Mouse (Mus musculus) urinary bladder, postnatal 25 days (tissue): ENCODE data around the gene Lrrc4c.

ENCODE experiments used
- DNase-seq: peaks from one replicate; pipeline ENCODE4 v3.0.0; 2022; ENCODE audit warnings: low spot score

Lrrc4c gene

GRCm38 (mm10) chr2:96547171-96547570, 229.2 kb downstream of the Lrrc4c start:
- DNase-seq, result no peak

GRCm38 (mm10) chr2:96573755-96574154, 255.8 kb downstream of the Lrrc4c start:
- DNase-seq, result no peak

DNA sequence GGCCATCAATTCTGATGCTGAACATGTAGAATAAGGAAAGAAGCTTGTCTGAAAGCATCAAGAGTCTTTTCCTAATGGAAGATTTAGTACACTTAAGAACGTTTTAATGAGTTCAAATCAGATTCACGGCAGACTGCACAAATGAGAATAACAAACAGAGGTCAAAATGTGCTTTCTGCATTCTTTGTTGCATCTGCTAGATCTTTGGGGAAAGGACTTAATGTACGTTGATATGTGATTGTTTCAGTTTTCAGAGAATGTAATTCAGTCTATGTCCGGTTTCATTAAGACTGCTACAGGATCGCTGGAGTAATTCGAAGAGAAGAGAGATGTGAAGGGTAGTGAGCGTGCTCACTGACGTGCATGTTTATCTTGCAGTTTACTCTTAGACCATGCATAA, 259.7 kb downstream of the Lrrc4c start:
- no peak for DNase-seq

GRCm38 (mm10) chr2:96580136-96580733, 262.3 kb downstream of the Lrrc4c start:
- DNase-seq, result no peak

DNA sequence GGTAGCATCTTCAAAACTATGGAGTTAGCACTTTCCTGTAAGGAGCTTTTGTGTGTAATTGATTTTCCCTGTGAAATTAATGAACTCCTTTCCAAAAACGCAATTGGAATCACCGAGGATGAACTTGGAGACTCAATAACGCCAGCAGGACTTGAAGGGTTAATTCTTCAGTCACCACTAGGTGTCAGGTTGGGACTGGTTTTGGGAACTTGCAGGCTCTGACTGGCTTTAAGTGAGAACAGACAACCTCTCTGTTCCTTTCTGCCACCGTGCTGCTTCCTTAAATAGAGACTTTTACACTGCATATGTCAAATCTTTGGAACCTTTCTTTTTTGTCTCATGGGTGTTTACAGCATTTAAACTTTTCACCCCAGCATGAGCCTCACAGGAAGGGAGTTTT, 267.7 kb downstream of the Lrrc4c start:
- DNase-seq, result peak; percentile 5

- no peak for DNase-seq
Observed at GRCm38 (mm10) chr2:96604801-96605200, 286.8 kb downstream of the Lrrc4c start.

- DNase-seq, result no peak
Observed at GRCm38 (mm10) chr2:96614121-96614520, 296.2 kb downstream of the Lrrc4c start.

DNA sequence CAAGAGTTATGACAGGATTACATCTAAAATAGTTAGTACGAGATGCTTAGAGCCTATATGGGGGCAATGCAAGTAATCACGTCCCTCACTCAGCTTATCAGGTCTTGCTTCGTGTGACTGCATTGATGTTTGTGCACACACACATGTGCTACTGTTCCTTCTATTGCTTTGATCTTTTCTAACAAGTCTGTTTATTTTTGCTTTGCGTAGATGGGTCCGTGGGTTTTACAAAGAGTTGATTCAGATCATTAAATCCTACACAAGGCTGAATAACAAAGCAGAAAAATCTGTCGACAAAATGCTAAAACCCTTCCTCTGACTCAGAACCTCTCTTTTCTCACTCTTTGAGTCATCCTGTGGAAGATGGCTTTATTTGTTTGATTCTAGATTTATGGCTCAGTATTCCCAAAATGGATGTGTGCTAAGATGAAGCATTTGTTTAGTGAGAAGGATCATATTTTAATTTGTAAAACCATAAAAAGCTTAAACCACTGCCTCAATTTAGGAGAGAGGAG, 300.8 kb downstream of the Lrrc4c start:
- DNase-seq, result no peak

DNA sequence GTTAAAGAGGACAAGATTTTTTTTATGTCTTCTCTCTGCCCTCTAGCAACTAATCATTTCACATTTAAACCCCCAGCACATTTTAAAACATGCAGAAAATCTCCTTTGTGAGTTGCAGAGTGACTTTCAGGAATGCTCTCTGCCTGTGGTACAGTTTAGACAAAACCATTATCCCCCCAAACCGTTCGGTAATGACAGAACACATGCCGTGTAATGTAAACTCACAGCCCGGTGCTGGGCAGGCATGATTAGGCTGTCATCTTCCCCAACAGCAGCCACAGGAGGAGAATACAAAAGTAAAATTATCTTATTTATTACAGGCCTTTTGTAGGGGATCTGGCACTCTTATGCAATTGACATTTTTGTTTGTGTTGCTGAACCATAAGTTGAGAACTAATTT, 349.1 kb downstream of the Lrrc4c start:
- no peak for DNase-seq

GRCm38 (mm10) chr2:96681806-96682205, 363.8 kb downstream of the Lrrc4c start:
- no peak for DNase-seq

DNA sequence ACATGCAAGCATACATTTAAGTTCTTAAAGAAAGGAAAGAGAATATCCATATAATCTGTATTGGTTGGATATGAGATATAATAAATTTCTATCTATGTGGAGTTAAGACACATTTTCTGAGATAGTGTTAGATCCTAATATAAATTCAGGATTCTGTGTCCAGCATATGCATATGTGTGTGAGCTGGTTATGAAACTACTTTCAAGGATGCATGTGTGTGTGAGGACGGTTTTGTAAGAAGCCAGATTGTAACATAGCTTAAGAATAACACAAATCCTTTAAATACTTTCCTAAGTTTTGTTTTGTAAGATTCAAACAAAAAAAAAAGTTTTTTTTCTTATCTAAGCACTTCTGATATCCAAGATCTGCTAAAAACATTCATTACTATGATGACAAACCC, 367.4 kb downstream of the Lrrc4c start:
- DNase-seq, result no peak

- no peak for DNase-seq
Observed at GRCm38 (mm10) chr2:96705004-96705403, 387.0 kb downstream of the Lrrc4c start.

GRCm38 (mm10) chr2:96707772-96708350, 389.9 kb downstream of the Lrrc4c start:
- no peak for DNase-seq

- no peak for DNase-seq
Observed at GRCm38 (mm10) chr2:96714561-96714960, 396.6 kb downstream of the Lrrc4c start.

DNA sequence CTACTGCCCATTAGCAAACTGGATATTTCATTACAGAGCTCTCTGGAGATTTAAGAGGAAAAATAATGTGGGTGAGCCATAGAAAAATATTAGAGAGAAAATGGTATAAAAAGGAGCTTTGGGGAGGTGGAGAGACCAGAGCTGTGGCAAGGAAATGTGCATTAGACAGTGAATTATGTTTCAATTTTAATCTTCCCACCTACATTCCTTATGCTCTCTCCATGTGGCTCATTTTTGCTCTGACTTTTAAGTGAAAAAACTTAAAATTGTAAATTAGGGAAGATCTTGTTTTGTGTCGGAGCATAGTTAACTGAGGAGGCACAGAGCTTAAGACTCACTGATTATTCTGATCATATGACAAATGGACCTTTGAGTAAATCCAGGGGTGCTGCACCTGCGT, 399.4 kb downstream of the Lrrc4c start:
- DNase-seq, result no peak

GRCm38 (mm10) chr2:96723395-96723794, 405.4 kb downstream of the Lrrc4c start:
- no peak for DNase-seq

DNA sequence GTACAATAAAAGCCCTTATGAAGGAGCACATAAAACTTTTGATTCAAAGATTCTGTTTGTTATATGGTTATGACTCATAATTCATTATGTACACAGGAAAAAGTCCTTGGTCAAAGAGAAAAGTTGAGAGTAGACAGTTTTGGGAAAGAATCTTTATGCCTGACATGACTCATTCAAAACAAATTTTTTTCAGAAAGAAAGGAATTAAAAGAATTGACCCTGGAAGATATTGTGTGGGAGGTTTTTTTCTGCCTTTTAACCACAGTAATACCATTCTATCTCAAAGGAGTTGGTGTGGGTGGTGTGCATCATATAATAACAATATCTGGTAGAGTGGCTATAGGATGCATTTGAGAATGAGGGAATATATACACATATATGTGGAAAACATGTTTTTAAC, 418.1 kb downstream of the Lrrc4c start:
- no peak for DNase-seq

DNA sequence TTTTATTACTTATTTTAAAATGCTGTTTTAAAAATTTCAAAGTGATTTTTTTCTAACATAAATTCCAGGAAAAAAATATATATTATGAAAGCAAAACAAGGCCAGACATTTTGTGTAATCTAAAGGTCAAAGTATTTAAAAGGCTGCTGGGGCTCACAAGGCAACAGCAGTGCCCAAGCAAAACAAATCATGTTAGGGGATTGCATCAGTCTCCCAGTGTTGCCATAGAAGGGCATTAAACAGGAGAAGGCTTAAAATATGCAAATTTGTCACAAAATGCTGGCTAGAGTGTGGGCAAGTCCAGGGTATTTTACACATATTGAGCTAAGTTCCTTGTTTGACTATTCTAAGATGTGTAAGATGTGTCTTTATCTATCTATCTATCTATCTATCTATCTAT, 437.1 kb downstream of the Lrrc4c start:
- DNase-seq, result no peak

DNA sequence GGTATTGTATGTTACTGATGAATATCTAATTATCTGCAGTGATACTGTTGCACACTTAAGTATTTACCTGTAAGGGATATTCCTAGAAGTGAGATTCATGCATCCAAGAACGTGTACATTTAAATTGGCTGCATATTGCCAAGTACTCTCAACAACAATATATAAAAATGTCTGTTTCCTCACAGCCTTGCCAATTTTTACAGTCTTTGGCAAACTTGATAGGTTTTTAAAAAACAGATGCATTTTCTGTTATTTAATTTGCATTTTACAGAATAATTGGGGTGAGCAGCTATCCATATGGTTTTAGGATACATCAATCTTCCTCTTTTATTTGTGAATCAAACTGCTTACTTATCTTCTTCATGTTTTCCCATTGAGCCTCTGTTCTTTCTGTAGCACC, 439.7 kb downstream of the Lrrc4c start:
- DNase-seq, result no peak

GRCm38 (mm10) chr2:96763538-96763937, 445.6 kb downstream of the Lrrc4c start:
- no peak for DNase-seq

- DNase-seq, result no peak
Observed at GRCm38 (mm10) chr2:96775376-96775775, 457.4 kb downstream of the Lrrc4c start.

GRCm38 (mm10) chr2:96796681-96797385, 478.9 kb downstream of the Lrrc4c start:
- DNase-seq, result no peak

GRCm38 (mm10) chr2:96850839-96851396, 532.9 kb downstream of the Lrrc4c start:
- DNase-seq, result no peak
